Mouse (Mus musculus) macrophage (primary cell): Measurements from ENCODE around the gene Pcare. TPM values are rescaled to one million over a fixed set of nuclear protein-coding genes. Genes with fewer than 3 reads are reported as not detected.
"Not testable (repeated sequence)": the region's sequence is repeated elsewhere in the genome, so short reads cannot be mapped to it uniquely, and the experiment has no call there.

Experiments used
- H3K27ac ChIP-seq: fragments of 350-480 bp; formaldehyde crosslinking; 2 replicates; pipeline ENCODE4 v1.9.0; 2021
- H3K36me3 ChIP-seq: fragments of 350-480 bp; formaldehyde crosslinking; 2 replicates; pipeline ENCODE4 v1.9.0; 2021; ENCODE audit errors: inconsistent target
- H3K4me3 ChIP-seq: fragments of 350-480 bp; formaldehyde crosslinking; 2 replicates; pipeline ENCODE4 v1.9.0; 2021; ENCODE audit errors: inconsistent target
- H3K79me2 ChIP-seq: fragments of 350-480 bp; formaldehyde crosslinking; 2 replicates; pipeline ENCODE4 v1.9.0; 2021; ENCODE audit errors: inconsistent target
- WGBS: methylation state at CpG from one replicate; pipeline ENCODE4 v1.1.7; 2026; ENCODE audit warnings: inconsistent platforms; ENCODE audit not compliant: missing documents; 5-methylcytosine and 5-hydroxymethylcytosine counted together
- polyA plus RNA-seq: library from polyadenylated mRNA; stranded (reverse); fragments of 250-400 nt; gene quantifications from 3 replicates; pipeline ENCODE4 v1.2.4, GENCODE M21; 2018; ENCODE audit warnings: inconsistent platforms

Pcare gene
- polyA plus RNA-seq, 1 experiment from 2014 or later, result not detected

DNA sequence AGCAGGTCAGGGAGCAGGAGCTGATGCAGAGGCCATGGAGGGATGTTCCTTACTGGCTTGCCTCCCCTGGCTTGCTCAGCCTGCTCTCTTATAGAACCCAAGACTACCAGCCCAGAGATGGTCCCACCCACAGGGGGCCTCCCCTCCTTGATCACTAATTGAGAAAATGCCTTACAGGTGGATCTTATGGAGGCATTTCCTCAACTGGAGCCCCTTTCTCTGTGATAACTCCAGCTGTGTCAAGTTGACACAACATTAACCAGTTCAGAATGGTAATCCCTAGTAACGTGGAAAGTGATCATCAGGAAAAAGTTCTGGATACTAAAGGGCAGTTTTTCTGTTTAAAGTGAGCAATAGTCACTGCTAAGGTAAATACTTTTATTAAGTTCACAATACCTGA is 15.5 kb upstream of the Pcare start, which contains the start of gene Clip4:
Gene Clip4 (plus strand): TSS at position 301 of the 400 bp plus-strand sequence.
- not testable (repeated sequence) for H3K27ac ChIP-seq, H3K36me3 ChIP-seq, H3K4me3 ChIP-seq, H3K79me2 ChIP-seq
- WGBS, result 86% methylated on average over 1 of the region's 1 CpGs

DNA sequence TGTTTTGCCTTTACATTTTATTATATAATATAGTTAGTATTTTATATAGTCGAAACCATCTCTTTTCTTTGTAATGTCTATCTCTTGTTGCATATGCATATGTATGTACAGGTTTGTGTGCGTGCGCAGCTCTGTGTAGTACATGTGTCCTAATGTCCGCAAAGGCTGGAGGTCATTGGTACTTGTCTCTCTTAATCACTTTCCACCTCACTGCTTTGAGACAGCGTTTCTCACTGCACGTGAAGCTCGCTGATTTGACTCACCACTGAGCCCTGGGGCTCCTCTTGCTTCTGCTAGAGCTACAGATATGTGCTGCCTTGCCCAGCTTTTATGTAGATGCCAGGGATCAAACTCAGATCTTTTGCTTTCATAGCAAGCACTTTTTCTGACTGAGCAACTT is 7.8 kb upstream of the Pcare start:
- Histone ChIP-seq H3K79me2 (no peaks in the 10 kb centered on the region), H3K4me3 (no peak overlapping the region), H3K36me3 (no peaks in the 10 kb centered on the region), H3K27ac (no peak overlapping the region)
- WGBS, result 95% methylated on average over 7 of the region's 7 CpGs

DNA sequence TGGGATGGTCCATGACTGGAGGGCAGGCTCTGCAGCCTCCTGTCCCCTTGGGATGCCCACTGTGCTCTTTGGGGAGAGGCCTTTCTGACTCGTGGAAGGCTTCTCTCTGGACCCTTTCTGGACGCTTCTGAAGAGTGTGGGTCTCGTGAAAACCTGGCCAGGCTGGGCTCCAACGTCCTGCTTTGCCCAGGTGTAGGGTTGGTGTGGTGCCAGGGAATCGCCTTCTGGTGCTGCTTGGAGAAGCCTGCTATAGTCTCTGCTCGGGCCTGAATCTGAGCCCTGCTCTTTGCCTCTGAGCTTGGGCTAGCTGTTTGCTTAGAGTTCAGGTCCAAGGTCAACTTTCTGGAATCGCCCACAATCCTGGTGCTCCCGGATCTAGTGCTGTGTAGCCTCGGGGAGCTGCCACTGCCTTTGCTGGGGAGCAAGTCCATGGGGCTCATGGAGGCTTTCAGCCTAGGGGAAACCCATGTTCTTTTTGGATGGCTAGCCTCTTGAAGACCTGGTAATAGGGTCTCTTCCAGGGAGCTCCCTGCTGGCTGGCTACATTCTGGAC is 3.0 kb downstream of the Pcare start:
- H3K4me3 ChIP-seq, result no peak overlapping the region
- no peak overlapping the region for H3K27ac ChIP-seq
- no peaks in the 10 kb centered on the region for H3K79me2 ChIP-seq
- H3K36me3 ChIP-seq, result no peaks in the 10 kb centered on the region
- WGBS, result 82% methylated on average over 8 of the region's 9 CpGs

GRCm38 (mm10) chr17:71747561-71747960 is 5.1 kb downstream of the Pcare start:
- 90% methylated on average over 8 of the region's 8 CpGs for WGBS
- no peak overlapping the region for H3K4me3 ChIP-seq
- no peaks in the 10 kb centered on the region for H3K36me3 ChIP-seq
- H3K27ac ChIP-seq, result no peak overlapping the region
- no peaks in the 10 kb centered on the region for H3K79me2 ChIP-seq

DNA sequence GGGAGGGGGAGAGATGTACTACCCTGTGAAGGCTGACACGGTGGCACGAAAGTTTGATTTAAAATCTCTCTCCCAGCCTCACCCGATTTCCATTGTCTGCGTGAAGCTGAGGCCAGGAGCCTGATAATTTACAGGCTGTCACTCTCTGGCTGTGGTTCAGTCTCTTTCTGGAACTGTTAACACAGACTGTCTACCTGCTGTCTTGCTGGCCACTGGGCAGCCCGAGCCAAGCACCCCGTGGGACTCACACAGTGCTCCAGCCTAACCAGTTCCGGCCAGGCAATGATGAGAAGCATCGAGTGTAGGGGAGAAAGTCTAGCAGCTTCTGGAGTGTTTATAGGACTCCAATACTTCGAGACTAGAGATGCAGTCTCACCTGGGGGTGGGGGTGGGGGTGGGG is 6.6 kb downstream of the Pcare start:
- H3K4me3 ChIP-seq, result no peak overlapping the region
- H3K79me2 ChIP-seq, result no peaks in the 10 kb centered on the region
- 82% methylated on average over 9 of the region's 9 CpGs for WGBS
- no peaks in the 10 kb centered on the region for H3K36me3 ChIP-seq
- H3K27ac ChIP-seq, result no peak overlapping the region

- Histone ChIP-seq H3K4me3 (no peak overlapping the region), H3K27ac (no peak overlapping the region), H3K79me2 (no peaks in the 10 kb centered on the region), H3K36me3 (no peaks in the 10 kb centered on the region)
- 84% methylated on average over 5 of the region's 5 CpGs for WGBS
Measured at GRCm38 (mm10) chr17:71742935-71743334, 9.8 kb downstream of the Pcare start.

GRCm38 (mm10) chr17:71742156-71742555 is 10.5 kb downstream of the Pcare start:
- Histone ChIP-seq H3K4me3 (no peak overlapping the region), H3K36me3 (no peaks in the 10 kb centered on the region), H3K27ac (no peak overlapping the region), H3K79me2 (no peaks in the 10 kb centered on the region)
- WGBS, result 100% methylated on average over 3 of the region's 3 CpGs

DNA sequence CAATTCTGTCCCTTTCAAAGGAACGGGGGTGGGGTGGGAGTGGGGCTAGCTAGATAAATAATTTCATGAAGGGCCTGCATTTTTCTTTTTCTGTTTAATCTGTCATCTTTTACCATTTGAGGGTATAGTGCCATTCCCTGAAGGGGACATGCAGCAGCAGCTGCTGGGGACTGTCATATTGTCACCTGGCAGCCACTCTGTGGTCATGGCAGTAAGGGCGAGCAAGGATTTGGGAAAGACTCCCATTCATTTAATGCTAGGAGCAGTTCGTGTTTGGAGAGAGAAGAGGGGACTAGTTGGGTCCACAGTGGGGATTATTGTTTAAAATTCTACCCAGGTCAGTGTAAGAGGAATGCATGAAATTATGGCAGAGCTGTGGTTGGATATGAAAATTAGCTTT is 16.3 kb downstream of the Pcare start:
- WGBS, result 81% methylated on average over 3 of the region's 3 CpGs

DNA sequence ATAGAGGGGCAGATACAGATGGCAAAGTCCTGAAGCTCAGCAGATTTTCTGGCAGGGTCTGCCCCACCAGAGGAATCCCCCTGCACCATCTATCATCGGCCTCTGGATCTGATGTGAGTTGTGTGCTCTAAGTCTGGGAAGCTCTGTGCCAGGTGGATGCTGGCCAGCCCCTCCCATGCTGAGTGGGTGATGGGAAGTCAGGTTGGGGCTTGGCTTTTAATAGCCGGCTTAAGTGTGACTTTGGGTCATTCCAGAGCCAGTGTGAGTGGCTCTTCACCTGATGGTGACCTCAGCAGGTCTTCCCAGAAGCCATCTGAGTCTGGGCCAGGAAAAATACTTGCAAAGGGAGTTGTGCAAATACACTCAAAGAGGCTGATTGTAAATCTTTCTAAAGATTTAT is 22.0 kb downstream of the Pcare start:
- H3K27ac ChIP-seq, result no peak overlapping the region
- H3K4me3 ChIP-seq, result no peak overlapping the region
- H3K79me2 ChIP-seq, result no peaks in the 10 kb centered on the region
- WGBS, result 78% methylated on average over 2 of the region's 2 CpGs
- H3K36me3 ChIP-seq, result no peaks in the 10 kb centered on the region

More for the DNA sequence above, 16.3 kb downstream of the Pcare start:
- Histone ChIP-seq H3K4me3 (no peak overlapping the region), H3K79me2 (no peaks in the 10 kb centered on the region), H3K27ac (no peak overlapping the region), H3K36me3 (no peaks in the 10 kb centered on the region)

- 74% methylated on average over 3 of the region's 3 CpGs for WGBS
- no peak overlapping the region for H3K27ac ChIP-seq
- H3K4me3 ChIP-seq, result no peak overlapping the region
- H3K79me2 ChIP-seq, result no peaks in the 10 kb centered on the region
- no peaks in the 10 kb centered on the region for H3K36me3 ChIP-seq
Measured at GRCm38 (mm10) chr17:71721019-71721418, 31.7 kb downstream of the Pcare start.

- H3K4me3 ChIP-seq, result no peak overlapping the region
- H3K79me2 ChIP-seq, result no peaks in the 10 kb centered on the region
- H3K36me3 ChIP-seq, result no peaks in the 10 kb centered on the region
- H3K27ac ChIP-seq, result no peak overlapping the region
Measured at GRCm38 (mm10) chr17:71720434-71720833, 32.3 kb downstream of the Pcare start.

DNA sequence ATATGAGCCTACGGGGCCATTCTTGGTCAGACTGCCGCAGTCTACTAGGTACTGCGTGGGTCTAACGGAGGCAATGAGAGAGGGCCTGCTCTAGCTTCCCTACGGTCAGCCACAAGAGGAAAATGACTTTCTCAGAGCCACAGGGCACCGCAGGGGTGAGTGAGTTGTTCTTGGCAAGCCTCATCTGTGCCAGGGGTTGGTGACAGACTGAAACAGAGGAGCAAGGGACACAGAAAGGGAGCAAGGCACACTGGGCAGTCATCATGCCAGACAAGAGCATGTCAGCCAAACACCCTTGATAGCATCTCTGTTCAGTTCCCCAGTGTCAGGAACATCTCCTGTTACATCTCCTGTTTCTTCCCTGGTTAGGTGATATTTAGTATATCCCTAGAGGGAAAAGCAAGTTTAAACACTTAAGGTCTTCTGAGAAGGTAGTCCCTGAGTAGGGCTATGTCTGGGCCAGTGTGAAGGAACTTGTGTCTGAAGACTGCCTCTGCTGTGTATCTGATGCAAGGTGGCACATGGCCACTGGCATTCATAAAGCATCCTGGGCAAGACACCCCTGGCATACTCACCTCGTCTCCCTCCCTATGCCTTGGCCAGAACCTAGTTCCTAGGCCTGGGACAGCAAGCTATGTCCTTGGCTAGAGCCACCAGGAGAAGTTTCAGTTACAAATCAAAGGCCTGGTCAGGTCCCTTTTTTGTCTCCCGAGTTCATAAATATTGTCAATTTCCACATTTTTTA is 34.6 kb downstream of the Pcare start:
- no peaks in the 10 kb centered on the region for H3K36me3 ChIP-seq
- no peaks in the 10 kb centered on the region for H3K79me2 ChIP-seq
- H3K4me3 ChIP-seq, result no peak overlapping the region
- WGBS, result 87% methylated on average over 6 of the region's 8 CpGs
- H3K27ac ChIP-seq, result no peak overlapping the region

DNA sequence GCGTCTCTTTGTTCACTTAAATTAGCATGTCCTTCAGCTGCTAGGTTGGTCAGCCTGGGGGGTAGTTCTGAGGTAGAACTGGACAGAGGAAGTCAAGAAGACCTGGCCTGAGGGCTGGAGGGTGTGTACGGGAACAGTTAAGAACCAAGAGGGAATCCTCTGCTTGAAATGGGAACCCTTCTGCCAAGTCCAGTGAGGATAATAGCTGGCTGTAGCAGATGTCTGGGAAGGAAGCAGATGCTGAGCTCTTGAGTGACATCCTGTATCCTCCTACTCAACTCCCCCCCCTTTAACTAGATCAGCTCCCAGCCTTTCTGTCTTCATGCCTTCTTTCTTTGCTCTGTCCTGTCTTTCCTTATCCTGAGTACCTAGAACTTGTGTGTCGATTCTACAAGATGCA is 37.7 kb downstream of the Pcare start:
- Histone ChIP-seq H3K79me2 (no peaks in the 10 kb centered on the region), H3K36me3 (no peaks in the 10 kb centered on the region), H3K4me3 (no peak overlapping the region), H3K27ac (no peak overlapping the region)
- 83% methylated on average over 3 of the region's 3 CpGs for WGBS

DNA sequence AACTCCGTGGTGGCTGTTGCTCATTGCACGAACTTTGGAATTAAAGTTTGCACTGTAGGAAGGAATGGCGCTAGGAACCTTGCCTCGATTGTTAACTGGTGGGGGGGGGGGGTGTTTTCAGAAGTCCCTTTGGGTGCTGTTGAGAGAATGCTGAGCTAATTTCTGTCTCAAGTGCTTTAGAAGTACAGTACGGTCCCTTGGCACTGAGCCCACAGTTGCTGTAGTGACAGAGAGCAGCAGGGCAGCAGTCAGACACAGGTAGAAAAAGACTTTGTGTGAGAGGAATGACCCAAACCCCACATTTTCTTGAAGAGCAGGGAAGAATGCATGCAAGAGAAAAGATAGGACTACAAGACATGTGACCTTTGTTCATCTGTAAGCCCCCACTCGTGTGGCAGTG is 40.4 kb downstream of the Pcare start:
- no peak overlapping the region for H3K27ac ChIP-seq
- WGBS, result 82% methylated on average over 6 of the region's 6 CpGs
- H3K4me3 ChIP-seq, result no peak overlapping the region
- no peaks in the 10 kb centered on the region for H3K36me3 ChIP-seq
- no peaks in the 10 kb centered on the region for H3K79me2 ChIP-seq

GRCm38 (mm10) chr17:71707715-71708114 is 45.0 kb downstream of the Pcare start:
- Histone ChIP-seq H3K27ac (no peak overlapping the region), H3K4me3 (no peak overlapping the region), H3K36me3 (no peaks in the 10 kb centered on the region), H3K79me2 (no peaks in the 10 kb centered on the region)
- WGBS, result 56% methylated on average over 4 of the region's 4 CpGs
